Mouse (Mus musculus) neutrophil, adult 65 days (primary cell): ENCODE measurements around the gene Gm10324. TPM values are rescaled to one million over a fixed set of nuclear protein-coding genes. Genes with fewer than 3 reads are reported as not detected.

ENCODE experiments used
- total RNA-seq: library from RNA; stranded (reverse); gene quantifications from 2 replicates; pipeline ENCODE4 v1.2.4, GENCODE M21; 2023

The Gm10324 gene
- not detected in 2 replicates for total RNA-seq

GRCm38 (mm10) chr13:66119247-66119646 lies at the start of gene Gm10324:
Gene Gm10324, plus strand, starts transcription at chr13:66119547.

Other genes starting within 250 kb of the Gm10324 start
- not detected in 2 replicates for gene Gm10772, start 108.0 kb downstream of the Gm10324 start, total RNA-seq